Mouse (Mus musculus) spleen, postnatal 0 days (tissue): ENCODE results near the gene Snx8. TPM values are rescaled to one million over a fixed set of nuclear protein-coding genes. Genes with fewer than 3 reads are reported as not detected.

ENCODE experiments used
- polyA plus RNA-seq: library from polyadenylated mRNA; unstranded; fragments of >200 nt; fragmentation: Nextera tagmentation; extraction: Ambion mirVana; gene quantifications from 2 replicates; pipeline ENCODE4 v1.2.1, GENCODE M21; 2015

The Snx8 gene
- 9.1 and 10.0 TPM in 2 replicates for polyA plus RNA-seq

DNA sequence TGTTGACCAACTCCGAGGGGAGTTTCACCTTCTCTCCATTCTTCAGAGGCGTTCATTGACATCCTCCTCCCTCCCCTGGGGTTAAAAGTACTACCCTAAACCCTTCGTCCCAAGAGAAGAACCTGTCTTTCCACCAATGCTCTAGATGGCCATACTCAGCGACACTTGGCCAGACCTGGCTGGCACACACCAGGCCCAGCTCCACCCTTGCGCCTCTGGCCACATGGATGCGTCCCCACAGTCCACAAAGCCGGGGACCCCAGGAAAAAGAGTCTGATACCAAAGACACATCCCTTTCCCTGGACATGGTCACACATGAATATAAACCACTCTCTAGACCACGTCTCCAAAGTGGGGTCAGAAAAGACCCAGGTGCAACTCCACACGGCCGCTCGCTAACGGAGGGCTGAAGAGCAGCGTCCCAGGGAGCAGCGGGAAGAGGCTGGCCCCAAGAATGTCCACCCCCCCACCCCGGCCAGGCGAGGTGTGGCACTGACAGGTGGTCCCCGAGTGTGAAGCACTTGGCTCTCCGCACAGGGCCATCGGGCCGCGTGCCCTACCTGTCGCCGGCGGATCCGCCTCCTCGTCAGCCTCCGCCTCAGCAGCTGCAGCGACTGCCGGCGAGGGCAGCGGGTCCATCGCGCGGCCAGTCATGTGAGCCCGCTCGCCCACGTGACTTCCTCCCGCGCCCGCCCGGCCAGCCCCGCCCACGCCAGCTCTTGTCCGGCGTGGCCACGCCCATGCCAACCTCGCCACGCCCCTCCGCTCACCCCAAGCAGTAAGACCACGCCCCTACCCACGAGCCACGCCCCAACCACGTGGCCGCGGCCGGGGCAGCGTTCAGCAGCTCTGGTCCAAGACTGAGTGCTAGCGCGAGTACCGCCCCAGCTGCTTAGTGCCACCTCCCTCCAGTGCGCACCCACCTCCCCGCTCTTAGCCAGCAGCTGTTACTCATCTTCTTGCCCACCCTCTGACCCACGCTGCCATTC lies at the start of gene Snx8:
TSS of gene Snx8 (minus strand) at position 675 of the 989 bp plus-strand sequence.

DNA sequence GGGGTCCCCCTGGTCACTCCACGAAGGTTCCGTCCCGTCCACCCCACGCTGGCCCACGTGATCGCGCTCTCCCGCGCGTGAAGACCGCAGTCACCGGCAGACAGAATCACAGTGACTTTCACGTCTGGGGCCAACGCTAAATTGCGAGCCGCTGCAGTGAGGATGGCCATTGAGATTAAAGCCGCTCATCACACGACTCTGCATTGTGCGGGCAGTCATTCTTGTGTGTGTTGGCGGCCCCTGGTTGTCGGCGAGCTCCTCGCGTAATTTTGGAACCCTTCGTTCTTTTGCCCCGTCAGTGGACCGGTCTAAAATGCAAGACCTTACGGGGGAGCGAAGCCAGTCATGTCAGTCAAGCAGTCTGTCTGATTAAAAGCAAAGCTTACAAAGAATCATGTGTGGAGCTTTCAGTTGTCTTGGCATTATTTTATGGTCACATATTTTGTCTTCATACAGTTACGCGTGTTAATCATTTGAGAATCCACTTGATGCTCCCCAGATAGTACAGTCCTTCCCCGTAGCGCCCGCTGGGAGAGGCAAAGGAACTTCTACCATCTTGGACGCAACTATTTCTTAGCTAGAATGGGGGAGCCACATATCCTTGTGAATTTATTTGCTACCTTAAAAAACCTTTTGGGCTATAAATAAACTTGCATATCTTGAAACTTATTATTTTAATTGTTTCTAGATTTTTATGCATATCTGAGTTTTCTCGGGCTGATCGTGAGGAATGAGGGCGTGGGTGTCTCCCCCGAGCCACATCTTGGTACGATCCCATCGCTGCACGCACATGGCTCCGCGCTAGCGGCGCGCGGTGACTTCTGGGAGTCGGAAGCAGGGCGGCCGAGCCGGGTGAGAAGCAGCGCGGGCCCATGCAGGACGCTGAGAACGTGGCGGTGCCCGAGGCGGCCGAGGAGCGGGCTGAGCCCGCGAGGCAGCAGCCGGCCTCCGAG lies 29.7 kb upstream of the Snx8 start, which contains the start of gene Eif3b:
TSS of gene Eif3b (plus strand) at position 840 of the 953 bp plus-strand sequence.

DNA sequence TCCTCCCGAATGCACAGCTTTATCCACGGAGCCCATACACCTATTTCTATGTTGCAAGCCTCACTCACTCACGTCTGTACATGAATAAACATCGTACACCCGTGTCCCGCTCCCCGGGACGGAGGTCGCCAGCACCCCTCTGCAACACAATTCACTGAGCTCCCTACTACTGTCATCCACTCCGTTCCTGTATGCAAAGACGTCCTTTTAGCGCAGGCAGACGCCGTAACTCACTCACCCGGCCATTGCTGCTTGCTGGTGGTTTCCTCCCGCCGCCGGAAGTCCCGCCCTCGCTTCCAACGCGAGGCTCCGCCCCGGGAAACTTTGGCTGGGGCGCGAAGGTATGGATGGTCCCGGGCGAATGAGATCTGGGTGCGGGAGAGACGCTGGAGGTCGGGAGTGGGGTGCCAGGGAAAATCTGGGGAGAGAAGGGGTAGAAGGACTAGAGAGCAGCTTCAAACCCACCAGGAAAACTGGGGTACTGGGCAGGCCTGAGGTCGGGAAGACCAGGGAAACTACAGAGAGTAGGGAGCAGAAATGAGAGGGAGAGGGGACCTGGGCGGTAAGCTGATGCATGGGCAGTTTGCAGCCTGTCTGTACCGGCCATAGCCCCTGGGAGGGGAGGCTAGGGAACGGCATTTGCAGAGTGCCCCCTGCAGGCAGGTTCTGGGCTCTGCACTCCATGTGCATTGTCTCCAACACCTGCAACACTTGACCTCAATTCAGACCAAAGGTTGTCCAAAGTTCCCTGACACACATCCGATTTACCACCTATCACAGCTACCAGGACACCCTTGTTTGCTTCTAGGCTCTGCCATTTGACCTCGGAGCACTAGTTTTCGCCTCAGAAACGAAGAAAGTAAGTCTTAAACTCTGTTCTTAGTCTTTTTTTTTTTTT lies 57.2 kb downstream of the Snx8 start, which contains the start of gene Mrm2:
TSS of gene Mrm2 (minus strand) at position 284 of the 898 bp plus-strand sequence.

DNA sequence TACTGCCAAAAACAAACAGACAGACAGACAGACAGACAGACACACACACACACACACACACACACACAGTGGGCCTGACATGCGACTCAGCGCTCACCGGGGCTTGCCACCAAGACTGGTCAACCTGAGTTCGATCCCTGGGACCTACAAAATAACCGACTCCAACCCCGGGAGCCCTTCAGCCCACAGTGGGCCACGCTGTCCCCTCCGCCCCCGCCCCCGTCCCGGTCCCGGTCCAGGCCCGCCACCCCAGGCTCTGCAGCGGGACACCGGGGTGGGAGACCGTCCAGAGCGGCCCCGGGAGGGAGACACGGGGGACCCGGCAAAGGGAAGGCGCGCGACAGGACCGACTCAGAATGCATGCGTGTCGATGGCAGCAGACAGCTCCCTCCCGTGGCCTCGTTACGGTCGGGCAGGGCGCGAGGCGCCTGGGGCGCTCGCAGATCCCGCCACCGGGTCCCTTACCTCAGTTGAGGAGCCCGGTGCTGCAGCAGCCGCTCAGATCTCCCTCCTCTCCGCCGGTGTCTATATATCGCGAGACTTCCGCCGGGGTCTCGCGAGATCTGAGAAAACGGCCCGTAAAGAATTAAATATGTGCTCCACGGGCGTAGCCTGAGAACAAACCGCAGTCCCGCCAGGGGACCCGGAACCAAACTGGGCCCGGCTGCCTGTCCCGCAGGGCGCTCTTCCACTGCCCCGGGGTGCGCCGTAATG lies 67.9 kb downstream of the Snx8 start, which contains the start of the genes Mad1l1 and Nudt1:
TSS of gene Mad1l1 (minus strand) at position 511 of the 714 bp plus-strand sequence.
TSS of gene Nudt1 (plus strand) at position 615 of the 714 bp plus-strand sequence.

Other genes with a start within 250 kb of the Snx8 start
- gene Mad1l1, start 67.7 kb downstream of the Snx8 start, polyA plus RNA-seq = 19.6 and 20.8 TPM in 2 replicates
- 30.8 and 32.4 TPM in 2 replicates for gene Nudt1, start 67.6 kb downstream of the Snx8 start, polyA plus RNA-seq
- 10.1 and 11.0 TPM in 2 replicates for gene Mrm2, start 57.4 kb downstream of the Snx8 start, polyA plus RNA-seq
- 66.4 and 73.4 TPM in 2 replicates for gene Eif3b, start 30.1 kb upstream of the Snx8 start, polyA plus RNA-seq
- gene Gm4869, start 56.4 kb upstream of the Snx8 start, polyA plus RNA-seq = not detected in 2 replicates
- gene Chst12, start 116.3 kb upstream of the Snx8 start, polyA plus RNA-seq = 14.2 and 19.5 TPM in 2 replicates
- gene Grifin, start 175.8 kb upstream of the Snx8 start, polyA plus RNA-seq = 0.42 TPM in 1 of 2 replicates, not detected in the other
- 14.0 and 18.7 TPM in 2 replicates for gene Lfng, start 218.1 kb upstream of the Snx8 start, polyA plus RNA-seq